Mouse (Mus musculus) layer of hippocampus, adult 2 months (tissue): ENCODE measurements around the gene Olfr523. TPM values are rescaled to one million over a fixed set of nuclear protein-coding genes. Genes with fewer than 3 reads are reported as not detected.

Experiments
- DNase-seq, 2 experiments: peaks; one replicate each; pipeline ENCODE4 v3.0.0; 2022; ENCODE audit warnings: low spot score in 2 of 2
- H3K27ac ChIP-seq: fragments of 200-600 bp; 2 replicates; pipeline ENCODE4 v1.8.1; 2022
- H3K4me3 ChIP-seq: fragments of 200-600 bp; 2 replicates; pipeline ENCODE4 v1.8.1; 2022; ENCODE audit warnings: mild to moderate bottlenecking
- CTCF ChIP-seq: fragments of 200-600 bp; conservative IDR thresholded peaks from 2 replicates; pipeline ENCODE4 v1.8.1; 2022; ENCODE audit warnings: antibody characterized with exemption, mild to moderate bottlenecking, moderate library complexity
- total RNA-seq, 2 experiments: library from RNA; stranded (reverse); gene quantifications; 2 replicates each; pipeline ENCODE4 v1.2.3; 2021

Gene Olfr523
- total RNA-seq, 2 experiments from 2014 or later: 0.10 to 0.20 TPM

GRCm38 (mm10) chr7:140153383-140153782, 19.6 kb upstream of the Olfr523 start:
- H3K27ac ChIP-seq: peak overlapping the region; percentile 98
- no peak for TF ChIP-seq CTCF
- DNase-seq: peak in 1 of 2 experiments; percentile 54

GRCm38 (mm10) chr7:140153829-140154217, 19.2 kb upstream of the Olfr523 start:
- Histone ChIP-seq H3K27ac (peak overlapping the region; percentile 98), H3K4me3 (peak overlapping the region; percentile 56)
- TF ChIP-seq CTCF: no peak
- no peak for DNase-seq

More at GRCm38 (mm10) chr7:140153383-140153782, 19.6 kb upstream of the Olfr523 start:
- peak overlapping the region; percentile 56 for H3K4me3 ChIP-seq

GRCm38 (mm10) chr7:140154218-140154927, 18.6 kb upstream of the Olfr523 start, which contains the start of gene Sprn:
TSS of gene Sprn (minus strand) at chr7:140154877.
- peak; percentile 77 to 87 for DNase-seq
- no peak for TF ChIP-seq CTCF
- peak within 1 kb of the TSS; percentile 56 for H3K4me3 ChIP-seq
- peak within 1 kb of the TSS; percentile 98 for H3K27ac ChIP-seq

GRCm38 (mm10) chr7:140160363-140160762, 12.7 kb upstream of the Olfr523 start:
- DNase-seq: no peak
- no peak overlapping the region for H3K27ac ChIP-seq
- no peak for TF ChIP-seq CTCF
- no peak overlapping the region for H3K4me3 ChIP-seq

GRCm38 (mm10) chr7:140164664-140165063, 8.4 kb upstream of the Olfr523 start, which contains the start of gene Olfr522:
TSS of gene Olfr522 (minus strand) at chr7:140164764.
- no peak for DNase-seq
- no peak for TF ChIP-seq CTCF
- H3K4me3 ChIP-seq: no peak within 1 kb of the TSS
- H3K27ac ChIP-seq: no peak within 1 kb of the TSS

- no peak for DNase-seq
- no peak for TF ChIP-seq CTCF
- H3K27ac ChIP-seq: peak overlapping the region; percentile 51; the same call in 1 of the 2 replicates
- no peak overlapping the region for H3K4me3 ChIP-seq
Observed at GRCm38 (mm10) chr7:140167950-140168349, 5.1 kb upstream of the Olfr523 start.

GRCm38 (mm10) chr7:140169386-140169785, 3.6 kb upstream of the Olfr523 start:
- Histone ChIP-seq H3K27ac (no peak overlapping the region), H3K4me3 (no peak overlapping the region)
- no peak for DNase-seq
- TF ChIP-seq CTCF: no peak

- no peak for DNase-seq
- no peak overlapping the region for H3K27ac ChIP-seq
- no peak overlapping the region for H3K4me3 ChIP-seq
- TF ChIP-seq CTCF: no peak
Observed at GRCm38 (mm10) chr7:140170863-140171262, 2.2 kb upstream of the Olfr523 start.

- no peak for TF ChIP-seq CTCF
- no peak overlapping the region for H3K27ac ChIP-seq
- no peak overlapping the region for H3K4me3 ChIP-seq
- no peak for DNase-seq
Observed at GRCm38 (mm10) chr7:140179176-140179575, 6.2 kb downstream of the Olfr523 start.

- Histone ChIP-seq H3K27ac (no peak overlapping the region), H3K4me3 (no peak overlapping the region)
- 0 out of 2 replicates have a peak, but pooled peaks have one; percentile 5 for TF ChIP-seq CTCF
- DNase-seq: no peak
Observed at GRCm38 (mm10) chr7:140180692-140181091, 7.7 kb downstream of the Olfr523 start.

- no peak overlapping the region for H3K27ac ChIP-seq
- no peak overlapping the region for H3K4me3 ChIP-seq
- no peak for DNase-seq
- no peak for TF ChIP-seq CTCF
Observed at GRCm38 (mm10) chr7:140184206-140184605, 11.2 kb downstream of the Olfr523 start.

- peak; percentile 47 to 55 for DNase-seq
- peak; percentile 78 for TF ChIP-seq CTCF
- Histone ChIP-seq H3K27ac (peak overlapping the region; percentile 92), H3K4me3 (no peak overlapping the region)
Observed at GRCm38 (mm10) chr7:140186646-140187620, 13.9 kb downstream of the Olfr523 start.
